Mouse (Mus musculus) megakaryocyte, adult 5-6 weeks (primary cell): ENCODE measurements at regions not wholly inside any gene's neighbourhood (a gene's known extent, or its start where the extent isn't known, plus 50 kb on each side); places are given as distances from the start of the nearest gene placed in this dataset.

Experiments
- ATAC-seq: 2 replicates; pipeline ENCODE4 v1.8.0; 2016; ENCODE audit warnings: mild to moderate bottlenecking, inconsistent platforms; ENCODE audit not compliant: poor library complexity, severe bottlenecking

DNA sequence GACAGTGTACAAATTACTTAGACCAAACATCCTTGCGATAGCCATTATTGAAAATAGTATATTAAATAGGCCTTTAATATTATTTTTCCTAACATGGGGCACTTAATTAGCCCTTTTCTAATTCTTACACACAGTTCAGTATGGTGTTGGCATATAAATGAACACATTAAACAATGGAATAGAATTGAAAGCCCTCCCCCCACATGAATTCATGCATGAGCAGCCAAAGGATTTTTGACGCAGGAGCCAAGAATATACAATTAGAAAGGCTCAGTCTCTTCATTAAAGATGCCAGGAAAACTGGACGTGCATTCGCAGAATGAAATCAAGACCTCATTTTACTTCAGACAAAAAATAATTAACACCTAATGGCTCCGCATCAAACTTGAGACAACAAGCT, 172.9 kb upstream of the Phactr1 start:
- no peak for ATAC-seq

DNA sequence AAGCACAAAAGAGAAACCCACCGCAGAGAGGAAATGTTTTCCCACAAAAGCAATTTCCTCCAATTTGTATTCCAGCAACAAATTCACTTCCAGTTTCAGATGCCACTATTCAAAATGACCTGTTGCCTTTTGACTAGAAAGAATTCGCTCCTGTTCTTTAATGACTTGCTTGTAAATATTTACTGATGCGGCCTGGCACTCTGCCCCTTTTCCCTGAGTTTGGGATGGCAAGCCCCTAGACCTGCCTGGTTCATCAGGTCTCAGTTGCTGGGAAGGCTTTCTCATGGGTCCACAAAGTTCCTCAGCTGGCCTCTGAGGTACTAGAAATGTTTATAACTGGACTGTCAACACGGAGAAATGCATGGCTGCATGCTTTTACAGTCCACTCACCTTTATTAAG, 161.7 kb upstream of the Phactr1 start:
- ATAC-seq: no peak

DNA sequence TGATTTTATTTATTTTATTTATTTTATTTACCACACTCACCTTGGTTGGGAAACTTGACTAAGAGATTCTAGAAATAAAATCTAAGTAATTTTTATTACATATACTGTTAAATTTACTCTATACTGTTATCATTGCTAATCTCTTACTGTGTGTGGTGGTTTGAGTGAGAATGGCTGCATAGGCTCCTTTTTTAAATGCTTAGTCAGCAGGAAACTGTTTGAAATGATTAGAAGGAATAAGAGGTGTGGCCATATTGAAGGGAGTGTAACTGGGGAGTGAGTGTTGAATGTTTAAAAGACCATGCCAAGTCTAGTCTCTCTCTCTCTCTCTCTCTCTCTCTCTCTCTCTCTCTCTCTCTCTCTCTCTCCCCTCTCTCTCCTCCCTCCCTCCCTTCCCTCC, 157.9 kb upstream of the Phactr1 start:
- no peak for ATAC-seq

DNA sequence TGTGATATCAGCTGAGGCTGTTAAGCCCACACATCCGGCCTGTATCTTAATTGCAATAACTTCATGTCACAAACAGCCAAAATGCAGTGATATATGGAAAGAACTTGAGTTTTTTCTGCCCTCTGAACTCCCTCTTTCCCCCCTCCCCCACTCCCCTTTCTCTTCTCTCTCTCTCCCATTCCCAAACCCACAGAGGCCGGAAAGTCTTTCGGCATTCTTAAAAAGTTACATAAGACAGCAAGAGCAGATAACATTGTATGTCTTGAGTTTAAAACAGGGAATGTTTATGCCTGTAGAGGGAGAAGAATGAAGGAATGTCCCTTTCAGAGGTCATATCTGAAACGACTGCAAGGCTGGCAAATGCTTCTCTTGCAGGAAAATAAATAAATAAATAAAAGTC, 154.3 kb upstream of the Phactr1 start:
- no peak for ATAC-seq

DNA sequence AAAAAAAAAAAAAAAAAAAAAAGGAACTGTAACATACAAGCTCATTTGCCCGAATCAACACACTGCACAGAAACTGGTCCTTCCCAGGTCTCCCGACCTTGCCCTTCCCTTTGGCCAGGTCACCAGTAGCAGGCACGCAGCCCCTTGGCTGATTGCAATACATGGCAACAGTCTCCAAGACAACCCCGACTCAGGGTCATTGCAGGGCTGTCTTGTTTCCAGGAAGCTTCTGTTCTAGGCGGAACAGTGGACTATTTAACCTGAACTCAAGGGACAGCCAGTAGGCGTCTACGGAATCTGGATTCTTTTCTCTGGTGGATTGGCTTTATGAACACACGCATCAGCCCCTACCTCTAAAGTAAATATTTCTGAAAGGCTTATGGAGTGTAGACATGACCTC, 153.5 kb upstream of the Phactr1 start:
- ATAC-seq: no peak

DNA sequence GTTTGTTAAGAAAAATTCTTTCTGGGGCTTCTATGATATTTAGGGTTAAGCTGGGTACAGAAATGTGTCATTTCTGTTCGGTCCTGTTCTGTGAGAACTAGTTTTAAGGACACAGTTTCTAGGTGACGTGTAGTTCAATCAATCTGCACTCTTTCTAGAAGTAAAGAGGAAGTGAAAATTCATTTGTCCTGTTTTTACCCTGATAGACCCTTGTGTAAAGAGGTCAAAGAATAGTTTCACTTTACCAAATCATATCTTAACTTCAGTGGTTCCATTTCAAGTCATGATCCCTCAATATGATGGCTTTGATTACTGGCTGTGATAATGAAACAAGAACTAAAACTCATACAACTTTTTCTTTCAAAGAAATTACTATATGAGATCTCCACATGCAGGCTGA, 152.3 kb upstream of the Phactr1 start:
- no peak for ATAC-seq

DNA sequence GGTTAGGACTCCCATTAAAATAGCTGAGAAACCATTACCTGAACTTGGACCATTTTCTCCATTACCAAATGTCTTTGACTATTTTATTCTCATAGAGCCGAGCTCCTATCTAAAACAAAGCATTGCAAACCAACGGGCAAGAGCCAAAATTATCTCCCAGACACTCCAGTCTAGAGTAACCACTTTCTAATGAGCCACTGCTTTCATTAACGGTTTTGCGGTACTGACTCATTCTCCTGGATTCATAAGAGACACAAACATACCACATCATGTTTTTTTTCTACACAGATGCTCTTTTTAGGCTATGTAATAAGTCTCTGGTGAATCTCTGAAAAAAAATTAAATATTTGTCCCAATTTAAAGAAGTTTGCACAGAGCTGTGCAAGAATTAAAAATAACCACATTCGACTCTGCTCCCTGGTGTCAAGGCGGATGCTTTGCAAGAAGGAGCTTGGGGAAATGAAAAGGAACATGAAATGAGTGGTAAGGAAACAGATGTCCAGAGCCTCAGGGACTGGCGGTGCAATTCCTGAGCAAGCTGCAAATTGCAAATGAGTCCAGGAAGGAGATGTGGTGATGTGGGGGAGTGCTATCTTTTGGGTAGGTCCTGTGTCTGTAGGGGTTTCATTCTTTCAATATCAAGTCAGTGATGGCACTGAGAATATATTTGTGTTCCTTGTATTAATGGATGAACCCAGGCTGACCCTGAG, 143.8 kb upstream of the Phactr1 start:
- no peak for ATAC-seq

DNA sequence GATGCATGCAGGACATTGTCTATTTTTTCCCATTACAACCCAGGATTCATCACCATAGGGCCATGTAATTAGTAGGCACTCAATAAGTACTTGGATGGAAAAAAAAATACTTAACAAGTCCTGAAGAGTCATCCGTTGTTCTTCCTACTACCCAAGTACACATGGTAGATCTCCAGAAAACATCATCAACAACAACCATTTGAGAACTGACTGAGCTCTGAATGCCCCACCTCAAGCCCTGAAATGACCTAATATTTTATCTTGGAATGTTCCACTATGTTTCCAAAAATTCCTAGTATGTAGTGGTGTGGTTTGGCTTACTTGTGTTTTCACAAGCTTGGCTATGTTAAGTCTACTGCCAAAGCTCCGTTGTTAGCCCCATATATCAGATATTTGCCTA, 142.4 kb upstream of the Phactr1 start:
- no peak for ATAC-seq

DNA sequence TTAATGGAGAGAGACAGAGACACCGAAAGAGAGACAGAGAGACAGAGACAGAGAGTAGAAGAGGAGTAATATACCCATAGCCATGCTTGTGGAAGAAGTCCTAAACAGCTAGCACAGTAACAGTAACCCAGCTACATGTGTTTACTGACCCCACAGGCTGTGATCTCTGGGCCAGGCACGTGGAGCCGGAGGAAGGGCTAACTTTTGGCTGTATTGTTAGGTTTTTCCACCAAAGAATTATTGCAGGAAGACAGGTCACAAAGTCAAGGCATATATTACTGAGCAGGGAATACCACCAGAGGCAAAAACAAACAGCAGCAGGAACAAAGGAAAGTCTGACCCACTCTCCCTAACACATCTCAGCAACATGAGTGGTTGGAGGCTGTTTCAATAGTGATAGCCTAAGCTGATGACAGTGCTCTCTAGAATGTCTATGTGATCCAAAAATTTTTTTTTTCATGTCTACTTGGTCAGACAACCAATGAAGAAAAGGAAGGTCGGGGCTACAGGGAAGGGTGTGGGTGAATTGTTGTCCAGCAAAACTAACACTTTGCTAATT, 135.8 kb upstream of the Phactr1 start:
- no peak for ATAC-seq

DNA sequence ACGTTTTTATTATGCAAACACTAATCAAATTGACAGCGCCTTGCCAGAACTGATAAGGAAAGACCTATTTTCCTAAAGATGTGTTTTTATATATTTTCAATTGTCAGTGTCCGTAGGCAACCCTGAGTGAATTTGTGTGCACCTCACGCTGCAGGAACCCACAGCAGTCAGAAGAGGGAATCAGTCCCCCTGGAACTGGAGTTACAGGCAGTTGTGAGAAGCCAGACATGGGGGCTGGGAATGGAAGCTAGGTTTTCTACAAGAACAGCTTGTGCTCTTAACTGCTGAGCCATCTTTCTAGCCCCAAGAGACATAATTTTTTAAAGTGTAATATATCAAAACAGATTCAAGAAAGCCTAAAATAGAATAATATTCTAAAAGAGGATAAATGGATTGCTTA, 134.0 kb upstream of the Phactr1 start:
- ATAC-seq: no peak

DNA sequence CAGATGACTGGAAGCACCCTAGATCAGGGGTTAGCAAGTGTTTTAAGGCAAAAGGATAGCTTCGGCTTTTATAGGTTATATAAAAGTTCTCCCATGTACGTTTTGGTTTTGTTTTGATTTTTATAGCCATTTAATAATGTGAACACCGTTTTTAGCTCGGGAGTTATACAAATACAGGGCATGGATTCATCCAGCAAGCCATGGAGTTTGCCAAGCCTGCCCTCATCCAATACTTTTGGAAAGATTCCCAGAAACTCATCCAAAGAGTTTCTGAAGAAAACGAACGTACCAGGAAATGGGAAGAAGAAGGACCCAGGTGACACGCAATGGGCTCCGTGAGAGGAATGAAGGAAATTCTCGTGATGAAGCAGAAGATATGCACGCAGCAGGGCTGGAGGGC, 133.6 kb upstream of the Phactr1 start:
- no peak for ATAC-seq

DNA sequence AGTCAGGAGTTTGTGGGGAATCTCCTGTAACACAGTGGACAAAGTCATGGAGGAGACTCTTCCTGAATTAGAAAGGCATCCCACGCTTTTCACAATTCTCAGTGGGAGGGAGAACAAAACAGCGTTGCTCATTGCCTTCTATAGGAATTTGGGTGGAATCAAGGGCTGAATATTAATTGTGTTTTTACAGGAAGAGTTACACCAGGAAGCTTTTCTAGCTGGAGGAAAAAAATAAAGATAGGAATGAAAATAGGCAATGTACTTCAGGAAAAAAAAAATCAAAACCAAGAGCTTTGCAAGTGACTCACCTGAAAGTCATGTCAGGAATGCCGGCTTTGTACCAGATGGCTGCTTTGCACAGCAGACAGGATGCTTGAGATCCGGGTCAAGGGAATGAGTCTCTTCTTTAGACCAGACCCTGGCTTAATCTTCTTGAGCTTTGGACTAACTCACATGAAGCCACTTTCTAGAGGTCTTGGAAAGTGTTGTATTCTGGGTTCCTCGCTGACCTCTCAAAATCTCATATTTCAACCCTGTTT, 131.3 kb upstream of the Phactr1 start:
- ATAC-seq: no peak

DNA sequence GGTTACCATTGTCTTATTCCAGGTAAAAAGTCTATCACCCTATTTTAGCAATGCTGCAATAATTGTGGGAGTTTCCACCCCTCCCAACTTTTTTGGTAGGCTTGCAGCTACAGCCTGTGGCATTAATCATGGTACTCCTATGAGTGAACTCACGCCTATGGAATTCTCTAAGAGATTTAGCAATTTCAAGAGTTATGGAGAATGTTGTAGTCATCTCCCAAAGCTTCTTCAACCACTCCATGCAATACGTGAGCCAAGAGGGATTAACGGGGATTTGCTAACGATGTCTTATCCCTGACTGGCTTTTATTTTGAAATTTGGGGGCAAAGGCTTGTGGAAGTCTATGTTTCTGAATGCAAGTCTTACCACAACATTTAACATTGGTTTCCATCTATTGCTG, 125.5 kb upstream of the Phactr1 start:
- ATAC-seq: no peak

DNA sequence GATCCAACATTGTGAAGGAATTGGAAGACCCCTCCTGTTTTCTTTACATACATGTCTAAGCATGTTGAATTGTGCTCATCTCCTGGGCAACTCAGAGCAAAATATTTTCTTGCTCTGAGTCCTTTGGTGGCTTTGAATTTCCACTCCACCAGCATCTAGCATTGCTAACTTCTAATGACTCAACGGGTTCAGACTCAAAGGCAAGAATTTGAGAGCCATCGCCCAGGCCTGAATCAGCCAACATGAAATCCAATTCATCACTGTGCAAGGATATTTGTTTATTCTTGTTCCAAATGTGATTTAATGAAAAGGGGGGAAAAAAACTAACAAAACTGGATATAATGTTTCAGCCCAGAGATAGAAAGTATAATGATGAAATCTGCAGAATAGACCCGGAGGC, 121.9 kb upstream of the Phactr1 start:
- ATAC-seq: no peak

DNA sequence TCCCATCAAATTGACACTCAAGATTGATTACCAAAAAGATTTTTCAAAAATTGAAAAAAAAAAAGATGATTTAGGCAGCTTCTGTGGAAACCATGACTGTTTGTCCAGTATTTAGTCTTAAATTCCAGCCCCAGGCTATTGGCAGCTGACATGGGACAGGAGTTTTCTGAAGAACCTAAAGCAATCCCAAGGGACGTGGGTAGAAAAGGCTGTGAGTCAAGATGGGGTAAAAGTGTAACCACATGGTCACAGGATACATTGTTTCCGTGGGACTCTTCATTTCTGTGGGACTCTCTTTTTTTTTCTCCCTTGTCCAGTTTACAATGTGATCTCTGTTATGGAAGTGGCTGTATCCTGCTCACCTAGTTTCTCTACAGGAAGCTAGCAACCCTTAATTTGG, 119.0 kb upstream of the Phactr1 start:
- no peak for ATAC-seq

DNA sequence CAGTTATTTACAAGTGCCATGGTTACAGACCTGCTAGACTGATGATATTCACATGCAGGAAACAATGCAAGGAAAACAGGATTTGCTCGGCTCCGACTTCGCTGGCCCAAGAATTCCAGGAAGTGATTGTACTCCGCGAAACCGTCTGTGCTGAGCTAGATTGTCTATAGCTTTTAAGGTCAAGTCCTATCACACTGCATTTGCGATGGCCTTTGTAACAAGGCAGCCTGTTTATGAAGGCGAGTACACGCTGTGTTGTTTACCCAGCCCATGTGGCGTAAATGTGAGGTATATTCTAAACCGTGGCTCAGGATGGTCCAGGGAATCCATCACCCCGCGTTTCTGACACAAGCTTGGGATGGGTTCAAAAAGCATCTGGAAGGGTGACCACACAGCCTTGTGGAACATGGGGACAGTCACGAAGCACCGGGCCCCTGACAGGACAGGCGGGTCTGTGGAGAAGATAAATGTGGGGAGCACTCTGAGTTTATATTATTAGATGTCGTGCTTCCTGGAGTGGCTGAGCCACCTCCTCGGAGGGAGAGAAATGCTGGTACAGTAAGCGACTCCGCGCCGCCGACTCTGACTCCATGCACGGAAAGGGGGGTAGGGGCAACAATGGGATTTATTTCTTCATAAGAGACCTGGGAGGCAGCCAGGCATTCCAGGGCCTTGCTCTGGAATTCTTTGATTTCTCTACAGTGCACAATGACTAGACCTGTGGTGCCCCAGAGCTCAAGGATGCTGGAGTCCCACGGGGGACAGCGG, 114.9 kb upstream of the Phactr1 start:
- no peak for ATAC-seq

DNA sequence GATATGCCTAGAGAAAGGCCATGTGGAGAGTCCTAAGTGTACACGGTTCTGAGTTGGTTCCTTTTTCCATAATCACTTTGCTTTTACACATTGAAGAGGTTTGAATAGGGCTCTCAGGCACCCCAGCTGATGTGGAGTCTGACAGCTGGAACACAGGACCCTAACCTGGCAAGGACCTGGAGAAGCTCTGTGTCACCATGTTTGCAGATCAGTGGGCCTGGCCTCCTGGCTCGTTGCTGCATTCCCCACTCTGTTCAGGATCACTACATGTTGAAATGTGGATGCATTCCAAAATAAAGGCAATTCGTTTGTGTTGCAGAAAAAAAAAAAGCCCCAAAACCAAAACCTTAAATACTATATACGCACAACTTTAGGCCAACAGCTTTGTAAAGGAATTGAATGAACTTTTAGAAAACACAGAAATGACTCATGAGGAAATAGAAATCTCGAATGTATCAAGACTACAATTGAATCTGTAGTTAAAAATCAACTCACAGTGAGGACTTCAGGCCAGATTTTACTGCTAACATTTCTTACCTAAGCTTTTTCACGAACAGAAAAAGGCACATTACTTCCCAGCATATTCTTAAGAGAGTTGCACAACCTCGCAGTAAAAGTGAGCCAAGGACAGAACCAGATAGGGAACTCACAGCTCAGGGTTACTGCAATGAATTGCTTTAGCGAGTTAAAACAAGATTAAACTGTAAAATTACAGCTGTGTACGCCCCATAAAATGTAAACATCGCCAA, 109.6 kb upstream of the Phactr1 start:
- ATAC-seq: no peak

DNA sequence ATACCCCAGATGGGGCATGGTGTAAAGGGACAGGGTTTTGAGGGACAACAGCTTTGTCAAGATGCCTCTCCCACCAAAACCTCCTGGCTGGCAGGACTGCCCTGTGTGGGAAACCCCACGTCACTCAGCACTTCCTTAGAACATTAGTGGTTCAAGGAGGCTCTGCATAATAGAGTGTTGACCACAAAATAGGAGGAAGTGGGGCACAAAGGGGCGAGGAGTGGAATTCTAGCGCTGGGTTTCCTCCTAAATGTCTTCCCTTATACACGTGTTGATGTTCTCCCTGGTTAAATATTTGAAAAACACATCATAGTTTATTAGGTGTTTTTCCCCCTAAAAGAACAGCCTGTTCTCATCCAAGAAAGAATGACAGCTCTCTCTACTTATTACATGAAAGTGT, 106.2 kb upstream of the Phactr1 start:
- ATAC-seq: no peak

DNA sequence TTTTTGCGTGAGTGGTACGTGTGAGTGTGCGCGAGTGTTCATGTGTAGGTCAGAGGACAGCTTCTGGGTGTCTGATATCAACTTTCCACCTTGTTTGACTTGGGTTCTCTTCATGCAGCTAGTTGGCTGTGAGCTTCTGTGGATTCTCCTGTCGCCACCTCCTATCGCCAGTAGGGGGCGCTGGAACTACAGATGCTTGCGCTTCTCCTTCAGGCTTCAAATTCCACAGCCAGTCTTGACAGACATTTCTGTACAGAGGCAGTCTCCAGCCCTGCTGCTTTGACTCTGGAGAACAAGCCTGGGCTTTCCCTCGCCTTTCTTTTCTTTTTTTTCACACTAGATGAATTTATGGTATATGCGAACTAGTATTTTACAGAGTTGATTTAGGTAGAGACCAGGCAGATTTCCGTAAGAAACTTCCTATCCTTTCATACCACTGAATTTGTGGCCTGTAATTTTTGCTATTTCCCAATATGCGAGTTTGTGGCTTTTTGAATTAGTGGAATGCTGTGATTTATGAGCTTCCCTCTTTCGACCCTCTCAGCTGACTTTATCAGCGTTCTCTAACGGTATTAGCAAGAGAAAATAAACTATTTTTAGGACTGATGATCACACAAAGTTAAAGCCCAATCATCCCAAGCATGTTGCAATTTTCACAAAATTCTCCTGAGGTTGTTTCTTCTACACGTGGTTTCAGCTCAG, 104.5 kb upstream of the Phactr1 start:
- no peak for ATAC-seq

DNA sequence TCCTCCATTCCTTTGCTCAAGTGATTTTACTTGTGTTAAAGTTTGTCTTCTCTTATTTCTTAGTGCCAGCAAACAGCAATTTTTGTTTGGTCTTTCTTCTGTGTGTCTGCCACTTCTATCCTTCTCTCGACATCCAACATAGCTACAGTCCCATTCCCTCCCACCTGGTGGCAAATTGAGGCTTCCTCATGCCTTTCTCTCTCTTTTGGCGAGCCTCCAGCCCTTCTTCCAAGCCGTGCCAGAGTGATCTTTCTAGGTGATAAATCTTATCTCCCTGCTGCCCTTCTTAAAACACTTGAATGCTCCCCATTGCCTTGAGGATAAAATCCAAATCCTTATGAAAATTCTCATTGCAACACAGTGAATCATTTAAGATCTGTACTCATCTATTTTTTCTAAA, 101.0 kb upstream of the Phactr1 start:
- no peak for ATAC-seq

DNA sequence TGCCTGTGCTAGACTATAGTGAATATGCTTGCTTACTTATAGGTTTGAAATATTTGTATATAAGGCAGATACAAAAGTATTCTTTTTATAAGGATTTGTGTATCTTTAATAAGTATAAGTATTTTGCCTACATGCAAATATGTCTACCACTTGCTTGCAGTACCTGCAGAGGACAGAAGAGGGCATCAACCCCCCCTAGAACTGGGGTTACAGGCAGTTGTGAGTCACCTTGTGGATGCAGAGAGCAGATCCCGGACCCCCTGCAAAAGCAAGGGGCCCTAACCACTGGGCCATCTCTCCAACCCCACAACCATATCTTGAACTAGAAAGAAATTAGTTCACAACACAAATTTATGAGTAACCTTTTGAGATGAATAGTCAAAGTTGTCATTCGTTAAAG, 91.3 kb upstream of the Phactr1 start:
- ATAC-seq: no peak
